Mouse (Mus musculus) olfactory bulb, adult 2 months (tissue): ENCODE data around the gene Bbs5. TPM values are rescaled to one million over a fixed set of nuclear protein-coding genes. Genes with fewer than 3 reads are reported as not detected.
"Not testable (repeated sequence)": the region's sequence is repeated elsewhere in the genome, so short reads cannot be mapped to it uniquely, and the experiment has no call there.

Experiments used
- H3K27ac ChIP-seq: fragments of 200-500 bp; 2 replicates; pipeline ENCODE4 v1.5.1; 2012; ENCODE audit warnings: low read depth, low read length; ENCODE audit not compliant: insufficient read depth
- H3K4me1 ChIP-seq: fragments of 200-500 bp; 2 replicates; pipeline ENCODE4 v1.6.1; 2012; ENCODE audit warnings: low read length; ENCODE audit not compliant: control insufficient read depth, insufficient read depth
- H3K4me3 ChIP-seq: fragments of 200-500 bp; 2 replicates; pipeline ENCODE4 v1.5.1; 2012; ENCODE audit warnings: mild to moderate bottlenecking, low read depth, low read length, moderate library complexity; ENCODE audit not compliant: insufficient read depth
- CTCF ChIP-seq: fragments of 200-500 bp; IDR thresholded peaks from 2 replicates; pipeline ENCODE4 v1.5.1; 2012; ENCODE audit warnings: low read depth, mild to moderate bottlenecking, low read length, moderate library complexity; ENCODE audit not compliant: insufficient read depth
- POLR2A ChIP-seq: fragments of 200-500 bp; IDR thresholded peaks from 2 replicates; pipeline ENCODE4 v1.6.1; 2012; ENCODE audit warnings: mild to moderate bottlenecking, low read depth, low read length, moderate library complexity; ENCODE audit not compliant: insufficient read depth
- WGBS: fragments of 180-500 bp; shearing (Covaris S2); methylation state at CpG from one replicate; pipeline ENCODE4 v1.1.7; 2018; 5-methylcytosine and 5-hydroxymethylcytosine counted together
- polyA plus RNA-seq: library from polyadenylated mRNA; stranded (reverse); fragments of >200 nt; gene quantifications from 2 replicates; pipeline ENCODE4 v1.2.4, GENCODE M21; 2012; ENCODE audit warnings: low replicate concordance; ENCODE audit not compliant: missing spikeins, insufficient read depth, insufficient read length

Bbs5 gene
- polyA plus RNA-seq, 1 experiment, result not detected

- H3K27ac ChIP-seq, result no peak overlapping the region
- 75% methylated on average over 6 of the region's 6 CpGs for WGBS
- TF ChIP-seq POLR2A, result no peak
- TF ChIP-seq CTCF, result no peak
- H3K4me3 ChIP-seq, result no peak overlapping the region
- H3K4me1 ChIP-seq, result peaks cover 7% of the 10 kb centered on the region
These were observed 17.1 kb upstream of the Bbs5 start for GRCm38 (mm10) chr2:69629914-69630313.

- H3K4me1 ChIP-seq, result peaks cover 7% of the 10 kb centered on the region
- no peak overlapping the region for H3K4me3 ChIP-seq
- H3K27ac ChIP-seq, result no peak overlapping the region
- 96% methylated on average over 5 of the region's 5 CpGs for WGBS
- TF ChIP-seq CTCF, result no peak
- no peak for TF ChIP-seq POLR2A
These were observed 16.2 kb upstream of the Bbs5 start for GRCm38 (mm10) chr2:69630792-69631191.

DNA sequence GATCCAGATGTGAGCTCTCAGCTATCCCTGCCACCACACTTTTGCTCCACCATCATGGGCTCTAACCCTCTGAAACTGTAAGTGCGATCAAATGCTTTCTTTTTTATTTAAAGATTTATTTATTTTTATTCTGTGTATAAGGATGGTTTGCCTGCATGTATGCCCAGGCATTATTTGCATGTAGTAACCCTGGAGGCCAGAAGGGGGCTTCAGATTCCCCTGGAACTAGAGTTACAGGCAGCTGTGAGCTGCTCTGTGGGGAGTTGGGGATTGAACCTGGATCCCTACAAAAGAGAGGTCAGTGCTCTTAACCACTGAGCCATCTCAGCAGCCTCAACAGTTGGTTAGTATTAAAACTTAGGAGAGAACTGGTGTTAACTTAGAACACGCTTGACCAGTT is 15.5 kb upstream of the Bbs5 start:
- Histone ChIP-seq H3K4me3 (no peak overlapping the region), H3K4me1 (peaks cover 7% of the 10 kb centered on the region), H3K27ac (no peak overlapping the region)
- WGBS, result 95% methylated on average over 2 of the region's 2 CpGs
- TF ChIP-seq POLR2A (no peak), CTCF (no peak)

DNA sequence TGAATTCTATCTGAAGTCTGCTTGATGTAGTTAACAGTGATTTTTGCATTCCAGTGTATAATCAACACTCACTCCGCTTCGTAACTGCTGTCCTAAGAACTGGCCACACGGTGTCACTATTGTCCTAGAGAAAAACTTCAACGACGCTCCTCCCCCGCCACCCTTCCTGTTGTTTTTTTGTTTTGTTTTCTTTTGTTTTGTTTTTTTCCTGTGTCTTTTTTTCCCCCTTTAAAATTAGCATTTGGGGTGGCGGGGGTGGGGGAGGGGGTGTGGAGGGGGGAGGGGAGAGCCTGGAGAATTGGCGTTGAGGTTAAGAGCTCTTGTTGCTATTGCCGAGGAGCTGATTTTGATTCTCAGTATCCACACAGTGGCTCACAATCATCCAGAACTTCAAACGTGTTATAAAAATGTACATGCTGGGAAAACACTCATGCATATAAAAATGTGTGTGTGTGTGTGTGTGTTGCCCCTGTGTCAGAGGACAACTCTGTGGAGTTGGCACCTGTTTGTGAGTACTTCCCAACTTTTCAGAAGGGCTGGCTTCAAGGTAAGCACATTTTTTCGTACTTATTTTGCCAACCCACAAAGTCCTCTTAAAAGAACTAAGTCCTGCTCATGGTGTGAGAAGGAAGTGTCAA is 11.8 kb upstream of the Bbs5 start:
- TF ChIP-seq CTCF (no peak), POLR2A (no peak)
- no peak overlapping the region for H3K4me3 ChIP-seq
- 6% methylated on average over 11 of the region's 11 CpGs for WGBS
- H3K27ac ChIP-seq, result no peak overlapping the region
- peaks cover 5% of the 10 kb centered on the region for H3K4me1 ChIP-seq

GRCm38 (mm10) chr2:69635807-69636206 is 11.2 kb upstream of the Bbs5 start:
- Histone ChIP-seq H3K4me1 (peaks cover 6% of the 10 kb centered on the region), H3K4me3 (no peak overlapping the region), H3K27ac (no peak overlapping the region)
- WGBS, result 68% methylated on average over 6 of the region's 6 CpGs
- TF ChIP-seq POLR2A (no peak), CTCF (no peak)

- H3K4me1 ChIP-seq, H3K4me3 ChIP-seq, H3K27ac ChIP-seq: not testable (repeated sequence)
- WGBS, result 84% methylated on average over 7 of the region's 7 CpGs
These were observed 9.0 kb upstream of the Bbs5 start for GRCm38 (mm10) chr2:69637989-69638388.

DNA sequence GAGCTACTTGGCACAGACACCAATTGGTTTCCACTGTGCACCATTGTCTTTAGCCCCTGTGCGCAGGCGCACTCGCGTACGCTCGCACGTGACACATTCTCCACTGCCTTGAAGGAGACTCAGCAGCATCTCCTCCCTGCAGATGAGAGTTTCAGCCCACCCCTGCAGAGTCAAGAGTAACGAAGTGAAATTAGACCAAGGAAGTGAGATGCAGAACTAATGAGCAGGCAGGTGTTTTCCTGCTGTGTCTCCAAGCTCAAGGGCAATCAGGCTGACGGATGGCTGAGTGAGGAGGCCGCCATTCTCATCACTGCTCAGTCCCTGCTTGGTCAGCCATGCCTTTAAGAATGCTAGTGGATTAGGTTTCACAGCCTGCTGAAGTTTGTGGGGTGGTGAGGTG is 6.9 kb upstream of the Bbs5 start:
- Histone ChIP-seq H3K27ac (no peak overlapping the region), H3K4me3 (no peak overlapping the region), H3K4me1 (peaks cover 6% of the 10 kb centered on the region)
- TF ChIP-seq POLR2A (no peak), CTCF (no peak)
- 41% methylated on average over 10 of the region's 10 CpGs for WGBS

DNA sequence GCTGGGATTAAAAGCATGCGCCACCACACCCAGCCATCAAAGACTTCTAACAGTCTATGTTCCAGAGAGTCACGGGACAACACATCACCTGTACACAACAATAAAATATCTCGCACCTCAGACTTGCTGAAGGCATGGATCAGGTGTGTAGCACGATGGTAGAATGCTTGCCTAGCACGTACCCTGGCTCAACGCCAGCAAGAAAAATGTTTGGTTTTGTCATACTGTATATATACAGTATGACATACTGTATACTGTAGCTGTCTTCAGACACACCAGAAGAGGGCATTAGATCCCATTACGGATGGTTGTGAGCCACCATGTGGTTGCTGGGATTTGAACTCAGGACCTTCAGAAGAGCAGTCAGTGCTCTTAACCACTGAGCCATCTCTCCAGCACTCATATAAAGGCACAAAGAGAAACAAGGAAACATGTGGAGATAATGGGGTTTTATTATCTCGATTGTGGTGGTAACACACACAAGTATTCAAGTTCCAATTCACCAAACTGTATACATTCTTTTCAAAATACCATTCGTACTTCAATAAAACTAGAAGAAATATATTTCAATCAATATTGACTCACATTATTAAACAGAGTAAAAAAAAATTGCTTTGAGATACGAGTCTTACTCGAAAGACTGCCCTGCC is 1.9 kb upstream of the Bbs5 start:
- TF ChIP-seq CTCF, result no peak
- no peak for TF ChIP-seq POLR2A
- H3K27ac ChIP-seq, result no peak overlapping the region
- no peak overlapping the region for H3K4me3 ChIP-seq
- 96% methylated on average over 11 of the region's 11 CpGs for WGBS
- peaks cover 4% of the 10 kb centered on the region for H3K4me1 ChIP-seq

- WGBS, result 89% methylated on average over 5 of the region's 5 CpGs
- no peak for TF ChIP-seq POLR2A
- no peak for TF ChIP-seq CTCF
- Histone ChIP-seq H3K4me3 (no peak overlapping the region), H3K4me1 (peaks cover 2% of the 10 kb centered on the region; the same call in 1 of the 2 replicates), H3K27ac (no peak overlapping the region)
These were observed 2.7 kb downstream of the Bbs5 start for GRCm38 (mm10) chr2:69649716-69650115.
